Mouse (Mus musculus) CD4-positive, CD25-positive, alpha-beta regulatory T cell, adult 2 months (primary cell): Measurements from ENCODE around the gene Ucn.

Source experiments
- DNase-seq: peaks from one replicate; pipeline ENCODE4 v3.0.0-alpha.2; 2012; ENCODE audit warnings: low read depth, low spot score

Gene Ucn

DNA sequence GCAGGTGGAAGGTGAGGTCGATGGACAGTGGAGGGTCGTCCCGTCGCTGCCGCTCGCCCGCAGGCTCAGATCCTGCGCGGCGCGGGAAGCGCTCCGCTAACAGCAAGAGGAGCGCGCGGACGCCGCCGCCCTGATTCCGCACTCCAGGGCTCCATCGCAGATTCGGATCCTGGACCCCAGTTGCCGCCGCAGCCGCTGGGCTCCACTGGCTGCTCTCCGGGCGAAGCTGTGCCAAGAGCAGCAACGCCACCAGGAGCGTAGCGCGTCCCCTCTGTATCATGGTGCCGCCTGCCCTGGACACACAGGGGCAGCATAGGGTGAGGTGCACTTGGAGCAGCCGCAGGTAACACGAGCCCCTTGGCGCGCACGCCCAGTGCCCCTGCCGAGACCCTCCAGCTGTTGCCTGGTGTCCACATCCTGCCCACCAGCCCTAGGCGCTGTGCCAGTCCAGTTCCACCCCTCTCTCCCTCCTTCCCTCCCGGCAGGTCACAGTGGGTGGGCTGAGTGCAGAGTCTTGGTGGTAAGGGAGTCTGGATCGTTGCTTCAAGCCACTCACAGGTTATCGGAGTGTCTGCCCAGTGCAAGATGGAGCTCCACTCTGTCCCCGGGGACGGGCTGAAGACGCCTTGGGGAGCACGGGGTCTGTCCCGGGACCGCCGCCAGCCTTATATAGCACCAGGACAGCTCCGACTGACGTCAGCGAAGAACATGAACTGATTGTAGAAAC, at the start of gene Ucn:
Ucn (minus strand) TSS at position 589 of the 727 bp plus-strand sequence.
- DNase-seq = no peak

DNA sequence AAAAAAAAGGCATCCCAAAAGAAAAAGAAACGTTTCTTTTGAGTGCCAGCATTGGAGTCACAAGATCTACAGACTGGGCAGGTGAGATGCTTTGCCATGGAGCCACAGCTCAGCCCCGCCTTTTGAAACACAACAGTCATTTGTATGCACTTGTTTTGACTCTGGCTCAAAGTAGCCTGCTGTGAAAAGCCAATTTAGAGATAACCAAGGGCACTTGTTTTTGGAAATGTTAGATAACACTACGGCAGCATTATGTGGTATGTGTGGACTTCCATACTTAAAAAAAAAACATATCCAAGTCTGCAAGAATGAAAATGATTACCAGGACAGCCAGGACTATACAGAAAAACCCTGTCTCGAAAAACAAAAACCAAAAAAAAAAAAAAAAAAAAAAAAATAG, 45.0 kb upstream of the Ucn start:
- DNase-seq = no peak

DNA sequence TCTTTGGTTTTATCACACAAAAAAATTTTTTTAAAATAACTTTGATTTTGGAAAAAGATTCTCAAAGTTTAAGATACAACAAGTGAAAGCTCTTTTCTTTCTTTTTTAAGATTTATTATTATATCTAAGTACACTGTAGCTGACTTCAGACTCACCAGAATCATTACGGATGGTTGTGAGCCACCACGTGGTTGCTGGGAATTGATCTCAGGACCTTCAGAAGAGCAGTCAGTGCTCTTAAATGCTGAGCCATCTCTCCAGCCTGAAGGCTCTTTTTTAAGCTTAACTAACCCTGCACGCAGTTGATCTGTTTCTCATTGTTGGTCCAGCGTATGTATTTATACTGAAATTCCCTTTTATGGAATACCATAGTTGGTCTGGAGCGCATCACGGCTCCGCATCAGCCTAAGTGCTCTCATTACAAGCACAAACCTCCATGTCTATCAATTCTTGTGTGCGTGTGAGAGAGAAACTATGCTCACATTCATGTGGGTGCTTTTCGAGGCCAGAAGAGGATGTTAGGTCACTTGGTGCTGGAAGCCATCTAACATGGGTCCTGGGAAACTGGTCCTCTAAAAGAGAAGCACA, 42.6 kb upstream of the Ucn start:
- DNase-seq = no peak

DNA sequence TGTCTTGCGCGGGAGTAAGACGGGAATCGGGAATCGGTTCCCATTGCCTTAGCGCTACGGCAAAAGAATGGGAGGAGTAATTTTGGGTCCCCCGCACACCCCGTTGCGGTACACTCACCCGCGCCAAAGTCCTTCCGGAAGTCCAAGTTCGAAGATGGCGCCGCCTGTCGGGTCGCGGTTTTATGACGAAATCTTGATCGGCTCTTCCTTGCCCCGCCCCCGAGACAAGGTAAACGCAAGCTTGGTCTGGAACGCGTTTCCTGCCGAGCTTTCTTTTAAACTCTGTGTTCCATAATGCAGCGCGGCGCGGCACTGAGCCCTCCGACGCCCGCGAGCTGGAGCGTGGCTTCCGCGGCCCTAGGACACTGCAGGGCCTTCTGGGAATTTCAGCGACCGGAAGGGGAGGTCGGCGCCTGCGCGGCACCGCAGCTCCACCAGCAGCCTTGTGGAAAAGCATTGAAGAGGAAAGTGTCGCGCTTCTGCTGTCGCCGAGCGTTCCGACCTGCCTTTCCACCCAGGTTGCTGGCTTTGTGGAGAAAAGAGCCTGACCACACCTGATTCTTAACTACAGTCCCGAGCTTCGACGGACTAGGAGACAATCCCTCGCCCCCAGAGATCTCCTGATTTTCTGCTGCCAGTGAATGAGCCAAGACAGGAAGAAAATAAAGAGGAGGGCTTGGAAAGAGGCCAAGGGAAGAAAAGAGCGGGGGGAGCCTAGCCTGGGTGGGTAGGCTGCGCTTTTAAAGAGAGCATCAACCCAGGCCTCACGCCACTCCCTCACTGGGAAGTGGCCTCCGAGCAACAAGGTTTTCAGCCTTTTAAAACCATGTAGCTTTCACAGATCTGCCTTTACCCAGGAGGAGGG, 41.4 kb upstream of the Ucn start, which contains the start of the genes Gm29609 and Gtf3c2:
Gm29609 (minus strand) TSS at position 146 of the 865 bp plus-strand sequence.
Gtf3c2 (minus strand) TSS at position 379 of the 865 bp plus-strand sequence.
- peak; percentile 98 for DNase-seq

DNA sequence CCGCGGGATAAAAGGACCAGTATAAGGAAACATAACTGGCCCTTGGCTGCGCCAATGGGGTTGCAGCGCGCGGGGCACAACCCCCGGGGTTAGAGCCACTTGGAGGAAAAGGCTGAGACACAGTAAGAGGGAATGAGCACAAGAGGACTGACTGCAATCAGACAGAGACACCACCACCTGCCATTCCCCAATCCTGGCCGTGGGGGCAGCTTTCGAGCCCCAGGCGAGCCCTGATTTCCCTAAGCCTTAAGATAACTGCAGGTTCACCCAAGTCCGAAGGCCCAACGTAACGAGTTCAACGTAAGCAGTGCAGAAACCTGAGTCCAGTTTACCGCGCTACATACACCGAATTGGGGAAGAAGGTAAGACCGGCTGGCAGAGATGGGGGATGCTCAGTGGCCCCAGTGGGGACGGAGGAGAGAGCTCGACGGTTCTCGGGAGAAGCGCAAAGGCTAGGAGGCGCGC, 40.7 kb upstream of the Ucn start:
- DNase-seq = no peak

DNA sequence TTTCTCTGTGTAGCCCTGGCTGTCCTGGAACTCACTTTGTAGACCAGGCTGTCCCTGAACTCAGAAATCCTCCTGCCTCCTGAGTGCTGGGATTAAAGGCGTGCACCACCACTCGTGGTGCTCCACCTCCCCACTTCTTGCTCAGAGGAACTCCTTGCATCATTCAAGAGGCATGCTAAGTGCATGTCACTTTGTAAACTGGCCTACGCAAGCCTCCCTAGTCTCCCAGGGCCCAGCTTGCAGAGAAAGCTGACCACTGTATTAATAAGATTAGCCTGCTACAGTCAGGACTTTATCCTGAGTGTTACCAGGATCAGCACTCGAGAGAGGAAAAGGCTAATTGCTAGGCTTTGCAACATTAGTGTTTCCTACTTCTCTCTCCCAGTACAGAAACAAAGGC, 30.0 kb upstream of the Ucn start:
- no peak for DNase-seq

DNA sequence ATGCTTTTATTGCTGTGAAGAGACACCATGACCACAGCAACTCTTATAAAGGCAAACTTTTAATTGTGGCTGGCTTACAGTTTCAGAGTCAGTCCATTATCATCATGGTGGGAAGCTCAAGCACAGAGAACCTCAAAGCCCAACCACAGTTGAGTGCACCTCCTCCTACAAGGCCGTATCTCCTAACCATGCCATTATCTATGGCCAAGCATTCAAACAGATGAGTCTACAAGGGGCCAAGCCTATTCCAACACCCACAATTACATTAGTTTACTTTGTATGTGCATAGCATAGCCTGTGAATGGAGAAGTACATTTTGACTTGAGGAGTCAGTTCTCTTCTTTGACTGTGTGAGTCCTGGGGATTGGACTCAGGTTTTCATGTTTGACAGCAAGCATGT, 26.2 kb upstream of the Ucn start:
- DNase-seq = no peak

DNA sequence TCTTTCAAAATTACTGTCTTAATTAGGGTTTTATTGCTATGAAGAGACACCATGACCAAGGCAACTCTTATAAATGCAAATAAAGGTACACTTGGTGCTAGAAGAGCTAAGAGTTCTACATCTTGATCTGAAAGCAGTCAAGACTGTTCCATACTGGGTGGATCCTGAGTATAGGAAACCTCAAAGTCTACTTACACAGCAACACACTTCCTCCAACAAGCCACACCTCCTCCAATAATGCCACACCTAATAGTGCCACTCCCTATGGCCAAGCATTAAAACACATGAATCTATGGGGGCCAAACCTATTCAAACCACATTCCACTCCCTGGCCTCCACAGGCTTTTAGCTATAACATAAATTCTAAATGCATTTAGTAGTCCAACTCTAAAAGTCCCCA, 23.8 kb upstream of the Ucn start:
- DNase-seq = no peak

DNA sequence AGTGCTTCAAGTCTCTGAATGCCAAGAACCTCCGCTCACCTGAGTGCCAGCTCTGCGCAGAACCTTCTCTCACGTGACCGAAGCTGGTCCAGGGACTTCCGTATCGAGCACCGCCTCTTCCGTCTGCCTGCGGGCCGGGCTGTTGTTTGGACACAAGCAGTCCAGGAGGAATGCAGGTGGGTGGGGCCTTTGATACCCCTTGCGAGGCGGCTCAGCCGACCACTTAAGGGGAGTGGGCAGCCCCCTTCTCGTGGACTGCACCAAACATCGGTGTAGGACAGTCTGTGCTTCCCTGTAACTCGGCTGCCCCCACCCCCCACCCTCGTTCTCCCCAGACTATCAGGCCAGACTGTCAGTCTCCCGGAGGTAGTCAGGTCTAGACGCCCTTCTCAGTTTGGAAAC, 15.5 kb upstream of the Ucn start, which contains the start of gene Mpv17:
Mpv17 (minus strand) TSS at position 100 of the 402 bp plus-strand sequence.
- peak; percentile 82 for DNase-seq

DNA sequence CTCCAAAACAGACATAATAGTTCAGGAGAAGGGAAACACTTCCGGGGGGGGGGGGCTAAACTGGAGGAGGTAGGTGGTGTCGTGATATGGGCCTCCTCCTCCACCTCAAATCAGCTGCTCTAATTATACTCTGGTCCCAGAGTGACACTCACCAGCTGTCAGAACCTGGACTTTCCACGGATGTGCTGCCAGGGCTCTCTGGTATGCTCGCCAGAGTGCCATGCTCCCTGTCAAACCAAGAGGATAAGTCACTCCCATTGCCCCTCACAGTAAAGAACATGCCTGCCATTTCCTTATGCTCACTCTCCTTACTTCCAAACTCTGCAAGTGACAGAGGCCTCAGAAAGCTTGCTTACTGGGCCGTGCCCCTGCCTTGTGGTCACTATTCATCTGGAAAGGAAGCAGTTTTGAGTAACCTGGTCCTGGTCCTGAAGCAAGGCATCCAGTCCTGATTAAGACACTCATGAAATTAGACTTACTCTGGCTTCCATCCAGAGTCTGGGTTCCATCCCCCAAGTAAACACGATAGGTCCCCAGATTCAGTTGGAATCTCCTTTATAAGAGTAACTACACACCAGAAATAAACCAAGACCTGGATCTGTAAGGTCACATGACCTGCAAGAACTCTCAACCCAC, 15.0 kb upstream of the Ucn start:
- DNase-seq = no peak

DNA sequence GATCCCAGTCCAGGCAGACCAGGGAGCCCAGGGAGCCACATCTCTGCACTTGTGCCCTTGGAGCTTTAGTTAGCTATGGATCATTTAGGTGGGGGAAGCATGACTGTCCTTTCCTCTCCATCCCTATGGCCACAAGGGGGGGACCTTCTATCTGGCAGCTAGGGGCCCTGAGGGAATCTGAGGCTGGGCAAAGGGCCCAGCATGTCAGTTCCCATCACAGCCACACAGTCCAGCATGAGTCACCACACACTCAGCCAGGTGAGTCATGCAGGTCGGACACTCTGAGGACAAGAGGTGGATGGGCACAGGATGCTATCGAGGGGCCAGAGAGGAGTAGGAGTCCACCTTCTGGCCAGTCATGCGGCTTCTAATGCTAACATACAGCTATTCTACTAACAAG, 13.1 kb upstream of the Ucn start:
- DNase-seq = peak; percentile 9

DNA sequence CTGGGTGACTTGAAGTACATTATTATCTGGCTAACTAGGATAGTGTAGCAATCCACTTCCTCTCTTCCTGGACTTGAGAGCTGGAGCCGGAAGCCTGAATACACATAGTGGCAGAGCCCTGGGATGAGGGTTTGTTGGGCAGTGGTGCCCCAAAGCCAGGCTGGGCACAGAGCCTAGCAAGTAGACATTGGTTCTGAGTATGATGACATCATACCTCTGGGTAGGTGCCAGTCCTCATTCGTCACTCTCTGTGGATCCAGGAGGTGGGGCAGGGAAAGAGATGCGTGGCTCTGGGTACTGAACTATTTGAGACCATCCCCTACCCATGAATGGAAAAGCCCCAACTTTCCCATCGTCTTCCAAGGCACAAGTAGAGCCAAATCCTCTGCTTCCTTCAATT, 11.2 kb upstream of the Ucn start:
- DNase-seq = no peak

DNA sequence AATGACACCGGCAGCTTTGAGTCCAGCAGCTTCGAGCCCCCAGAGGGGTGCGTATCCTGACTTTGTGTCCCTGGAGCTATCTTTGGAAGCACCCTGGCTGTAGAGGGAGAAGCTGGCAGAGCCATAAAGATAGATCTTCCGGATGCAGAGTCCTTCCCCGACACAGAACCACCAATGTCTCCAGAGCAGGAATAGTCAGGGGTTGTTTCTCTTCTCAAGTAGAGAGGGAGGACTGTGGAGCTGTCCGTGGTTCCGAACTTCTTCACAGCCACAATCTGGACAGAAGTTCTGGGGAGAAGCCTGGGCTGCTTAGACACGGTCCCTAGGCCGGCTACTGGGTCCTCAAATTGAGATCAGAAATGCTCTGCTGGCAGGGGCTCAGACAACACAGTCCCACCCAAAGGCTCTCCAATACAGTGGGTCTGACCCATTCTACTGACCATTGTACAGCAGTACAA, 368 bp upstream of the Ucn start:
- DNase-seq = no peak

DNA sequence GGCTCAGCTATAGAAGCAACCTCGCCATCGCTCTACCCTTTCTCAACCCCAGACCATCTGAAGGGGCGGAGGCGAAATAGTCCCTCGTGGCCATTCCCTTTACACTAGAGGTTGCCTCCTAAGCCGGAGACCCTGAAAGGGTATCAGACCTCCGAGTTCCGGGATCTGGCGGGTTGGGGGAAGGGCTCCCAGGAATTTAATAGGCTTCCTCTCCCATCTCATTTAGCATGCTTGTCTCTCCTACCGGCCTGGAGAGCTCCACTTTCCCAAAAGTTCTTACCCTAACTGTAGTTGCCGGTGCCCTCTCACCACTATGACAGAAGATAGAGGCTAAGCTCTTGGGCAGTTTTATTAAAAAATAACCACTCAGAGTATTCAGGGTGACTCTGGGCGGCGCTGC, 971 bp downstream of the Ucn start:
- no peak for DNase-seq

DNA sequence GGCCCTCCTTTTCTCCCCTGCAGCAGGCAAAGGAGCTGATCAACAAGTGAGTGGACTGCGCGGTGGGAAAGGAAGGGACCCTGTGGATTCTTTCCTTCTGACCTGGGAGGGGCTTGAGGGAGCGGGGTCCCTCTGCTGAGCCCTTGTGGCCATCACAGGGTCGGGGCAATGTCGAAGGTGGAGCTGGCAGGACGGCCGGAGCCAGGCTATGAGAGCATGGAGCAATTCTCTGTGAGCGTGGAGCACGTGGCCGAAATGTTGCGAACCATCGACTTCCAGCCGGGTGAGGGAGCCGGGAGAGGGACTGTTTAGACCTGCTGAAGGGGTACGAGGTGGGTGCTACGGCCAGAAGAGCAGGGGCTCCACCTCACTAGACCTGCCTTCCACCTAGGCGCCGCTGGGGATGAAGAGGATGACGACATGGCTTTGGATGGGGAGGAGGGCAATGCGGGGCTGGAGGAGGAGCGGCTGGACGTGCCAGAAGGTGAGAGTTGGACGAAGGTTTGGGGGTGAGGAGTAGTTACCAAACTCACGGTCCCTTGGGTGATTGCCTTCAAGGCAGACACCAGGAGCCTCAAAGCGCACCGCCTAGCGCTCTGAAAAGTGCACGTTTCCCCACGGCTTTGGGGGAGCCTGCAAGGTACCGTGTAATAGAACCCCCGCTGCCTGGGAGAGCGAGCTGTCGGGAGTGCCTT, 1.8 kb downstream of the Ucn start:
- DNase-seq = no peak

DNA sequence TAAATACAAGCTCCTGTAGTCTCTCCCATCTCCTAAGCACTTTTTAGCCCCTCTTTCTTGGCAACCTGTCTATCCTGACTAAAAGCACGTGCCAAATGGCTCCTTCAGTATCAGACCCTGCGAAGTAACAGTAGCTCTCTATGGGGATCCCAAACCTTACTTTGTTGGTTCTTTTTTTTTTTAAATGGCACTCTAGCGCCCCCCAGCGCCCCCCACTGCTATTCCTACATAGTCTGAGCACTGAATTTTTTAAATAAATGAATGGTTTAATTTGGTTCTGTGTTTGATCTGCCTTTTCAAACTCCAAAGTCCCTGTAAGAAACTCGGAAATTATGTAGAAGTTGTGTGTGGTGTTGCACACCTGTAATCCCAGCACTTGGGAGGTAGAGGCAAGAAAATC, 12.6 kb downstream of the Ucn start:
- DNase-seq = no peak

DNA sequence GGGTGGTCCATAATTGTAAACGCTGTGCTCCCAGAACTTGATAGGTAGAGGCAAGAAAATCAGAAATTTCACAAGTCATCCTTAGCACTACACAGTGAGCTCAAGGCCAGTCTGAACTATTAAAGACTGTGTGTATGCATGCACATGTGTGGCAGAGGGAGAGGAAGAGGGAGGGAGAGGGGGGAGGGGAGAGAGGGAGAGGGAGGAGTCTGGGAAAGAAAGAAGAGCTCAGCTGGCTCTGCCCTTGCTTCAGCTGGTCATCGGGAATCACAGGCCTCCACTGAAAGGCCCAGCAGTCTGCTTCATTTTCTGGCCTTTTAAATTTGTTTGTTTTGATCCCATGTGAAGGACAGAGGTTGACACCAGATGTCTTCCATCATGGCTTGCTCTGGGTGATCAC, 15.1 kb downstream of the Ucn start:
- no peak for DNase-seq

DNA sequence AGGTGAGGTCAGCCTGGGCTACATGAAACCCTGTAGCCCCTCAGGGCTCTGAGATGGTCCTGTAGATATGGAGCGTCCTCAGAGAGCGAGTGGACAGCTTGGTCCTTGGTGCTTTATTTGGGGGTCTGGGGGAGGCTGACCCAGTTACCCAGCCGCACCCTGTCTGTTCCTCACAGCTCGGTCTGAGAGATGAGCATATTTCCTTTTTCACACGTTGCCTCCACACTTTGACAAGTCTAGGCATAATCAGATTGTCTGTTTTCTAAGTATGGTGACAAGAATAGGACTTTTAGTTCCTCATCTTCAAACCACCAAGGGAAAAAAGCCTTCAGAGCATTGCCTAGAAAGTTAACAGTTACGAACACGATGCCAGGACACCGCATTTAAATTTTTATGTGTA, 17.5 kb downstream of the Ucn start:
- no peak for DNase-seq

DNA sequence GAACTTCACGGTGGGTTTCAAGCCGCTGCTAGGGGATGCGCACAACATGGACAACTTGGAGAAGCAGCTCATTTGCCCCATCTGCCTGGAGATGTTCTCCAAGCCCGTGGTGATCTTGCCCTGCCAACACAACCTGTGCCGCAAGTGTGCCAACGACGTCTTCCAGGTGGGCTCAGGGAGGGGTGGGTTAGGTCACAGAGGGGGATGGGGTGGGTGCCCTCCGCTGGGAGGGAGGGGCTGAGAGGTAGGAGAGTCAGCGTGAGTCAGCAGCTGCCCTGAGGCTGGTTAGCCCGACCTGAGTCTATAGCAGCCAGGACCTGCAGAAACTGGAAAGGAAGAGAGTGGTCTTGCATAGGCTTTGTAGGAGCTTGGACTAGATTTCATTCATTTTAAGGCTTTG, 21.7 kb downstream of the Ucn start:
- DNase-seq = no peak

DNA sequence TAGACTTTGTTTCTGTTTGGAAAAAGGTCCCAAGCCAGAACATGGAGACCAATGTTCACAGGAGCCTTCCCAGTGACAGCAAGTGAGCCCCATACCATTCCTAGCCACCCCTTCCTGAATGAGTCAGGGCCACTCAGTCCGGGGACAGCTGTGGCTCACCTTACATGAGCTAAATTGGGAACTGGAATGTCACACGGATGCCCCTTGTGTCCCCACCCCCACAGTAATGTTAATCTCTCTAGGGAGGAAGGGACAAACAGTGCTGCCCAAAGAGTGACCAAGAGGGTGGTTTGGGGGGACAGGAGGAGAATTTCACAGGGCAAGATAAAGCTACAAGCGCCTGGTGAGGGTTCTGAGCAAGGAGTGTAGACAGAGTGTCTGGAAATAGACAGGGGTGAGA, 22.3 kb downstream of the Ucn start, which contains the start of gene Trim54:
Trim54 (plus strand) TSS at position 359 of the 400 bp plus-strand sequence.
- DNase-seq = no peak

DNA sequence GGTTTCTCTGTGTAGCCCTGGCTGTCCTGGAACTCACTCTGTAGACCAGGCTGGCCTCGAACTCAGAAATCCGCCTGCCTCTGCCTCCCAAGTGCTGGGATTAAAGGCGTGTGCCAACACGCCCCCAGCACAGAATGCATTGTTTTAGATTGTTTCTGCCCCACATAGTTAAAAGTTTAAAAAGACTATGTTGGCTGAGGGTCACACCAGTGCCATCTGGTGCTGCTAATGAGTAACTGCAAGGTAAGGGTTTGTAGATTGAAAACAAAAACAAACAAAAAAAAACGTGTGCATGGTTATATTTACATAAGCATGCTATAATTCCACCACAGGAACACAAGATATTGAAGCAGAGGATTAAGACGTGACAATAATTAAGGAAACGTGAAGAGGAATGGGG, 27.8 kb downstream of the Ucn start:
- peak; percentile 57 for DNase-seq
